Mouse (Mus musculus) G1E (cell line): ENCODE measurements around the gene Rnf180. TPM values are rescaled to one million over a fixed set of nuclear protein-coding genes. Genes with fewer than 3 reads are reported as not detected.

Experiments used
- ATAC-seq: 2 replicates; pipeline ENCODE4 v1.8.0; 2016; ENCODE audit warnings: mild to moderate bottlenecking; ENCODE audit not compliant: insufficient number of reproducible peaks, poor library complexity, low FRiP score, severe bottlenecking; ENCODE audit errors: extremely low read depth
- DNase-seq: peaks from one replicate; pipeline ENCODE4 v3.0.0; 2012; ENCODE audit warnings: low spot score
- H3K27me3 ChIP-seq: 2 replicates; pipeline ENCODE4 v1.6.1; 2012; ENCODE audit warnings: mild to moderate bottlenecking, low read length, inconsistent platforms; ENCODE audit not compliant: insufficient read depth
- H3K36me3 ChIP-seq: replicated peaks from 2 replicates; pipeline ENCODE3; 2012; ENCODE audit warnings: mild to moderate bottlenecking, inconsistent platforms
- H3K4me1 ChIP-seq: 2 replicates; pipeline ENCODE4 v1.6.1; 2012; ENCODE audit warnings: low read depth, low read length, inconsistent platforms, mixed read lengths; ENCODE audit not compliant: insufficient read depth
- H3K4me3 ChIP-seq: 2 replicates; pipeline ENCODE4 v1.5.1; 2012; ENCODE audit warnings: low read depth, mild to moderate bottlenecking, inconsistent platforms, low read length, moderate library complexity, mixed read lengths
- H3K9me3 ChIP-seq: replicated peaks from 2 replicates; pipeline ENCODE4 v1.6.1; 2012; ENCODE audit warnings: inconsistent platforms
- CTCF ChIP-seq: IDR thresholded peaks from 2 replicates; pipeline ENCODE4 v1.5.1; 2012; ENCODE audit warnings: low read depth, low read length, inconsistent platforms, mixed read lengths
- GATA1 ChIP-seq: IDR thresholded peaks from 2 replicates; pipeline ENCODE4 v1.6.1; 2012; ENCODE audit warnings: borderline replicate concordance, low read length, inconsistent platforms, mixed read lengths
- GATA2 ChIP-seq: IDR thresholded peaks from 2 replicates; pipeline ENCODE4 v1.6.1; 2012; ENCODE audit warnings: low read depth, low read length, inconsistent platforms, borderline replicate concordance
- POLR2AphosphoS5 ChIP-seq: IDR thresholded peaks from 2 replicates; pipeline ENCODE4 v1.6.1; 2012; ENCODE audit warnings: low read depth, low read length, inconsistent platforms; ENCODE audit not compliant: insufficient replicate concordance
- TAL1 ChIP-seq: conservative IDR thresholded peaks from 2 replicates; pipeline ENCODE4 v1.6.1; 2012; ENCODE audit warnings: low read depth, low read length, inconsistent platforms, mixed read lengths
- polyA plus RNA-seq: library from polyadenylated mRNA; stranded (reverse); fragments of >175 nt; gene quantifications from 2 replicates; pipeline ENCODE4 v1.2.3, GENCODE M21; 2012
- total RNA-seq, 2 experiments: library from RNA; stranded (forward) in 1 of 2; stranded (reverse) in 1 of 2; fragments of 200-1000 nt in 1 of 2; fragments of >200 nt in 1 of 2; fragmentation: Nextera tagmentation in 1 of 2; gene quantifications; 2 replicates each; pipeline ENCODE4 v1.2.3; 2014 to 2017

Gene Rnf180
- total and polyA plus RNA-seq, 3 experiments = 0.11 TPM; not detected in 2

GRCm38 (mm10) chr13:105290594-105290993 is 4.0 kb downstream of the Rnf180 start:
- TF ChIP-seq GATA1 (no peak), POLR2AphosphoS5 (no peak), GATA2 (no peak), TAL1 (no peak), CTCF (no peak)
- Histone ChIP-seq H3K9me3 (no peaks in the 10 kb centered on the region), H3K4me3 (no peak overlapping the region), H3K27me3 (peaks cover 2% of the 10 kb centered on the region; the same call in 1 of the 2 replicates), H3K4me1 (no peaks in the 10 kb centered on the region), H3K36me3 (no peaks in the 10 kb centered on the region)
- DNase-seq = no peak
- ATAC-seq = no peak

DNA sequence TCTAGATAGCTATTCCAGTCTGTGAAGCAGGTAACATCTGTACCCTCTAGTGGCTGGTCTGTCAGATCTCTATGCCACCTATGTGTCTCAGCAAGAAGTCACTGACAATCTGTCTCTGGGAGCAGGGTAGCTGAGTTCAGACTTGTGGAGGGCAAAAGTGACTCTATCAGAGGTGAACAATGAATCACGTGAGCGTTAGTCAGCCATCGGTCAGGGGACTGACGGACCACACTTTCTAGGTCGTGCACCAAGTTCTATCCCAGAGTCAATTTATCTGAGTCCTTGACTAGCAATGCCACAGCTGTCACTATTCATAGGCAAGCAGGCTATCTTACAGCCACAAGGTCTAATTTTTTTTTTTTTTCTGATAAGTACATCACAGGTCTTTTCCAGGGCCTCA is 4.6 kb downstream of the Rnf180 start:
- Histone ChIP-seq H3K36me3 (no peaks in the 10 kb centered on the region), H3K4me3 (no peak overlapping the region), H3K27me3 (peaks cover 2% of the 10 kb centered on the region; the same call in 1 of the 2 replicates), H3K4me1 (no peaks in the 10 kb centered on the region), H3K9me3 (no peaks in the 10 kb centered on the region)
- ATAC-seq (no peak), DNase-seq (no peak)
- TF ChIP-seq TAL1 = no peak
- no peak for TF ChIP-seq CTCF
- no peak for TF ChIP-seq GATA2
- TF ChIP-seq GATA1 = no peak
- TF ChIP-seq POLR2AphosphoS5 = no peak

- H3K4me3 ChIP-seq = no peak overlapping the region
- H3K4me1 ChIP-seq = no peaks in the 10 kb centered on the region
- no peaks in the 10 kb centered on the region for H3K36me3 ChIP-seq
- H3K27me3 ChIP-seq = peaks cover 5% of the 10 kb centered on the region; the same call in 1 of the 2 replicates
- DNase-seq (no peak), ATAC-seq (no peak)
- no peak for TF ChIP-seq GATA1
- TF ChIP-seq GATA2 = no peak
- TF ChIP-seq POLR2AphosphoS5 = no peak
- TF ChIP-seq CTCF = no peak
- no peak for TF ChIP-seq TAL1
- no peaks in the 10 kb centered on the region for H3K9me3 ChIP-seq
Measured at GRCm38 (mm10) chr13:105279397-105280018, 15.1 kb downstream of the Rnf180 start.

DNA sequence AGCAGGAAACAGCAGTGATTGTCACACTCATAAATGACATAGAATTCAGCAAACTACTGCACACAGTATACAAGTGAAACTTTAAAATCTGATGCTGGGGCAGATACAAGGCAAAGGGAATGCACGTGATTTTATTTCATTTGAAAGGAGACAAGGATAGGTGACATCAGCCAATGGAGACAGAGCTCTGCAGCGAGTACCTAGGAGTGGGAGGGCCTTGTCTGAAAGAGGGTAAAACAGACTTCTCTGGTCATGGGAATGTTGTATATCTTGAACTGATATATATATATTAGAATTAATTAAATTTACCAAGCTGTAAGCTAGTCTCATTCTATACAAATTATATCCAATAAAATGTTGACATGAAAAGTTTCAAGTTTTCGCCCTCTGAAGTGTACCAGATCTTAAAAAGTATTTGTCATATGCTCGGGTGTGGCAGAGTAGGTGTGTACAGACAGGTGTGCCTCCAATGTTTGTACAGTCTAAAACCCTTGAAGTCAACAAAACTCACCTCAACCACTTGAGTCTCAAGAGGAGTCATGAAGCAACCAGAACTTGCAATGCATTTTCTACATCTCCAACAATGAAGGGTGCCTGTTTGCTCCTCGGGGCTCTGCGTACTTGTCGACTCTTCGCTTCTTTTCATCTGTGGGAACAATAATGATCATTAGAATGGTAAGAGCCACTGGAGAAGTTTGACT is 24.1 kb downstream of the Rnf180 start:
- Histone ChIP-seq H3K4me1 (no peaks in the 10 kb centered on the region), H3K4me3 (no peak overlapping the region), H3K27me3 (peaks cover 8% of the 10 kb centered on the region), H3K36me3 (no peaks in the 10 kb centered on the region), H3K9me3 (no peaks in the 10 kb centered on the region)
- TF ChIP-seq TAL1 (no peak), POLR2AphosphoS5 (no peak), CTCF (no peak), GATA1 (no peak), GATA2 (no peak)
- ATAC-seq = no peak
- no peak for DNase-seq

DNA sequence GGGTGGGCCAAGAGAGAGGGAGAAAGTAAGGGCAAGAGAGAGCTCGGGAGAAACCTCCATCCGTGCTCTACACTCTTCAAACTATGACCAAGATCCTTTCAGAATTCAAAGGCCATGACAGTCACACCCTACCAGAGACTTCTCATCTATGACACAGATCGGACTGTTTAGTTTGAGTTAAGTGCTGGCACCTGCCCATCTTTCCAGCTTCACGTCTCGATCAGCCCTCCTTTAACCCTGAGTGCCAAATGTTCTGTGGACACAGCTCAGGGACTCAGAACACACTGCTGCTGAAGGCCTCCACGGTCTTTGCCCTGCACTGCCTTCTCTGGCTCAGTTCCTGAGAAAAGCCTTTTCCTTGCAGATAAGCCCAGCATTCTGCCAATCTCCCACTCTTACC is 27.2 kb downstream of the Rnf180 start:
- no peaks in the 10 kb centered on the region for H3K36me3 ChIP-seq
- no peak overlapping the region for H3K4me3 ChIP-seq
- H3K9me3 ChIP-seq = no peaks in the 10 kb centered on the region
- H3K27me3 ChIP-seq = peaks cover 2% of the 10 kb centered on the region
- ATAC-seq (no peak), DNase-seq (no peak)
- TF ChIP-seq POLR2AphosphoS5 = no peak
- TF ChIP-seq TAL1 = no peak
- TF ChIP-seq GATA2 = no peak
- TF ChIP-seq GATA1 = no peak
- TF ChIP-seq CTCF = no peak
- H3K4me1 ChIP-seq = no peaks in the 10 kb centered on the region

- no peak for ATAC-seq
- Histone ChIP-seq H3K9me3 (no peaks in the 10 kb centered on the region), H3K4me1 (no peaks in the 10 kb centered on the region), H3K27me3 (no peaks in the 10 kb centered on the region; the same call in none of the 2 replicates), H3K36me3 (no peaks in the 10 kb centered on the region), H3K4me3 (no peak overlapping the region)
- TF ChIP-seq GATA1 (no peak), POLR2AphosphoS5 (no peak), GATA2 (no peak), TAL1 (no peak), CTCF (no peak)
- DNase-seq = no peak
Measured at GRCm38 (mm10) chr13:105266746-105267145, 27.9 kb downstream of the Rnf180 start.
